Mouse (Mus musculus) heart, embryonic 10.5 days (tissue): Measurements from ENCODE around the gene Gm11027. TPM values are rescaled to one million over a fixed set of nuclear protein-coding genes. Genes with fewer than 3 reads are reported as not detected.
"Not testable (repeated sequence)": the region's sequence is repeated elsewhere in the genome, so short reads cannot be mapped to it uniquely, and the experiment has no call there.

Experiments
- DNase-seq: peaks from one replicate; pipeline ENCODE4 v3.0.0-alpha.2; 2017; ENCODE audit warnings: low spot score
- H3K27ac ChIP-seq: fragments of 300-500 bp; sonication (generic); 2 replicates; pipeline ENCODE4 v1.5.1; 2016; ENCODE audit warnings: mild to moderate bottlenecking
- H3K27me3 ChIP-seq: fragments of 300-500 bp; sonication (generic); 2 replicates; pipeline ENCODE4 v1.6.1; 2016; ENCODE audit warnings: mild to moderate bottlenecking; ENCODE audit not compliant: poor library complexity, insufficient read depth, severe bottlenecking
- H3K36me3 ChIP-seq: fragments of 300-500 bp; sonication (generic); 2 replicates; pipeline ENCODE4 v1.6.1; 2016; ENCODE audit warnings: mild to moderate bottlenecking, moderate library complexity
- H3K4me1 ChIP-seq: fragments of 300-500 bp; sonication (generic); 2 replicates; pipeline ENCODE4 v1.6.1; 2016; ENCODE audit warnings: mild to moderate bottlenecking
- H3K4me3 ChIP-seq: fragments of 300-500 bp; sonication (generic); 2 replicates; pipeline ENCODE4 v1.5.1; 2016; ENCODE audit warnings: mild to moderate bottlenecking, moderate library complexity
- H3K9me3 ChIP-seq: fragments of 300-500 bp; sonication (generic); 2 replicates; pipeline ENCODE4 v1.6.1; 2016; ENCODE audit warnings: mild to moderate bottlenecking, moderate library complexity
- WGBS: fragments of 180-500 bp; shearing (Covaris S2); methylation state at CpG from one replicate; pipeline ENCODE4 v1.1.7; 2016; 5-methylcytosine and 5-hydroxymethylcytosine counted together
- polyA plus RNA-seq: library from polyadenylated mRNA; unstranded; fragments of >200 nt; fragmentation: Nextera tagmentation; extraction: Ambion mirVana; gene quantifications from 2 replicates; pipeline ENCODE4 v1.2.1, GENCODE M21; 2016

Gm11027 gene
- not detected in 2 replicates for polyA plus RNA-seq

GRCm38 (mm10) chr12:116275086-116275485 is at the start of gene Gm11027:
Gm11027 (plus strand) TSS chr12:116275386.
- peaks cover 40% of the 10 kb centered on the region; the same call in 1 of the 2 replicates for H3K27me3 ChIP-seq
- 86% methylated on average over 2 of the region's 2 CpGs for WGBS
- H3K4me3 ChIP-seq, H3K4me1 ChIP-seq, DNase-seq, H3K27ac ChIP-seq, H3K36me3 ChIP-seq, H3K9me3 ChIP-seq: not testable (repeated sequence)

- 86% methylated on average over 10 of the region's 10 CpGs for WGBS
Observed at GRCm38 (mm10) chr12:116226289-116227057, 48.7 kb upstream of the Gm11027 start.

GRCm38 (mm10) chr12:116229451-116229850 is 45.7 kb upstream of the Gm11027 start:
- Histone ChIP-seq H3K9me3 (no peaks in the 10 kb centered on the region), H3K4me3 (no peak overlapping the region), H3K4me1 (no peaks in the 10 kb centered on the region), H3K27me3 (no peaks in the 10 kb centered on the region), H3K27ac (no peak overlapping the region), H3K36me3 (no peaks in the 10 kb centered on the region)
- 79% methylated on average over 3 of the region's 3 CpGs for whole genome bisulfite sequencing
- no peak for DNase-seq

More at GRCm38 (mm10) chr12:116226289-116227057, 48.7 kb upstream of the Gm11027 start:
- no peak overlapping the region for H3K27ac ChIP-seq
- no peak overlapping the region for H3K4me3 ChIP-seq
- DNase-seq, result no peak
- H3K4me1 ChIP-seq, result no peaks in the 10 kb centered on the region
- no peaks in the 10 kb centered on the region for H3K9me3 ChIP-seq
- H3K27me3 ChIP-seq, result no peaks in the 10 kb centered on the region
- no peaks in the 10 kb centered on the region for H3K36me3 ChIP-seq

- Histone ChIP-seq H3K9me3 (no peaks in the 10 kb centered on the region), H3K4me3 (no peak overlapping the region), H3K36me3 (no peaks in the 10 kb centered on the region), H3K4me1 (no peaks in the 10 kb centered on the region), H3K27me3 (no peaks in the 10 kb centered on the region), H3K27ac (no peak overlapping the region)
- no peak for DNase-seq
- 76% methylated on average over 12 of the region's 12 CpGs for WGBS
Observed at GRCm38 (mm10) chr12:116231612-116232011, 43.6 kb upstream of the Gm11027 start.

- no peaks in the 10 kb centered on the region for H3K4me1 ChIP-seq
- WGBS, result 72% methylated on average over 1 of the region's 1 CpGs
- H3K27me3 ChIP-seq, result no peaks in the 10 kb centered on the region
- no peaks in the 10 kb centered on the region for H3K9me3 ChIP-seq
- no peak for DNase-seq
- H3K27ac ChIP-seq, result no peak overlapping the region
- no peaks in the 10 kb centered on the region for H3K36me3 ChIP-seq
- no peak overlapping the region for H3K4me3 ChIP-seq
Observed at GRCm38 (mm10) chr12:116232061-116232460, 43.1 kb upstream of the Gm11027 start.

- no peak for DNase-seq
- Histone ChIP-seq H3K4me3 (no peak overlapping the region), H3K27me3 (no peaks in the 10 kb centered on the region), H3K27ac (no peak overlapping the region), H3K9me3 (no peaks in the 10 kb centered on the region), H3K36me3 (no peaks in the 10 kb centered on the region), H3K4me1 (no peaks in the 10 kb centered on the region)
- 69% methylated on average over 4 of the region's 4 CpGs for WGBS
Observed at GRCm38 (mm10) chr12:116235356-116235755, 39.8 kb upstream of the Gm11027 start.

GRCm38 (mm10) chr12:116236658-116237057 is 38.5 kb upstream of the Gm11027 start:
- no peak overlapping the region for H3K4me3 ChIP-seq
- no peaks in the 10 kb centered on the region for H3K36me3 ChIP-seq
- no peaks in the 10 kb centered on the region for H3K27me3 ChIP-seq
- no peak overlapping the region for H3K27ac ChIP-seq
- no peak for DNase-seq
- no peaks in the 10 kb centered on the region for H3K4me1 ChIP-seq
- 74% methylated on average over 3 of the region's 3 CpGs for WGBS
- no peaks in the 10 kb centered on the region for H3K9me3 ChIP-seq

GRCm38 (mm10) chr12:116238370-116238769 is 36.8 kb upstream of the Gm11027 start:
- H3K9me3 ChIP-seq, result no peaks in the 10 kb centered on the region
- DNase-seq, result no peak
- H3K36me3 ChIP-seq, result no peaks in the 10 kb centered on the region
- H3K4me1 ChIP-seq, result no peaks in the 10 kb centered on the region
- H3K27me3 ChIP-seq, result no peaks in the 10 kb centered on the region
- H3K4me3 ChIP-seq, result no peak overlapping the region
- no peak overlapping the region for H3K27ac ChIP-seq

- H3K36me3 ChIP-seq, result no peaks in the 10 kb centered on the region
- 76% methylated on average over 3 of the region's 3 CpGs for WGBS
- H3K4me3 ChIP-seq, result no peak overlapping the region
- H3K27me3 ChIP-seq, result no peaks in the 10 kb centered on the region
- H3K27ac ChIP-seq, result no peak overlapping the region
- no peaks in the 10 kb centered on the region for H3K4me1 ChIP-seq
- no peaks in the 10 kb centered on the region for H3K9me3 ChIP-seq
- no peak for DNase-seq
Observed at GRCm38 (mm10) chr12:116238803-116239202, 36.4 kb upstream of the Gm11027 start.

GRCm38 (mm10) chr12:116244601-116245000 is 30.6 kb upstream of the Gm11027 start:
- WGBS, result 69% methylated on average over 1 of the region's 1 CpGs
- no peak overlapping the region for H3K4me3 ChIP-seq
- no peaks in the 10 kb centered on the region for H3K27me3 ChIP-seq
- no peaks in the 10 kb centered on the region for H3K9me3 ChIP-seq
- H3K27ac ChIP-seq, result no peak overlapping the region
- DNase-seq, result no peak
- H3K4me1 ChIP-seq, result no peaks in the 10 kb centered on the region
- H3K36me3 ChIP-seq, result peaks cover 4% of the 10 kb centered on the region; the same call in 1 of the 2 replicates

GRCm38 (mm10) chr12:116254652-116255051 is 20.5 kb upstream of the Gm11027 start:
- WGBS, result 32% methylated on average over 8 of the region's 8 CpGs
- Histone ChIP-seq H3K36me3 (0 out of 2 replicates have a peak, but pooled peaks cover 3% of the 10 kb centered on the region), H3K9me3 (no peaks in the 10 kb centered on the region), H3K4me1 (no peaks in the 10 kb centered on the region), H3K27ac (no peak overlapping the region), H3K27me3 (peaks cover 7% of the 10 kb centered on the region; the same call in 1 of the 2 replicates), H3K4me3 (no peak overlapping the region)
- no peak for DNase-seq

- H3K27ac ChIP-seq, result no peak overlapping the region
- H3K4me1 ChIP-seq, result no peaks in the 10 kb centered on the region
- DNase-seq, result no peak
- no peaks in the 10 kb centered on the region for H3K9me3 ChIP-seq
- H3K36me3 ChIP-seq, result 0 out of 2 replicates have a peak, but pooled peaks cover 3% of the 10 kb centered on the region
- peaks cover 7% of the 10 kb centered on the region; the same call in 1 of the 2 replicates for H3K27me3 ChIP-seq
- H3K4me3 ChIP-seq, result no peak overlapping the region
- WGBS, result 80% methylated on average over 11 of the region's 11 CpGs
Observed at GRCm38 (mm10) chr12:116255636-116256035, 19.6 kb upstream of the Gm11027 start.

- H3K4me1 ChIP-seq, result peaks cover 6% of the 10 kb centered on the region; the same call in 1 of the 2 replicates
- H3K4me3 ChIP-seq, result no peak overlapping the region
- 78% methylated on average over 2 of the region's 2 CpGs for WGBS
- no peak for DNase-seq
- no peaks in the 10 kb centered on the region for H3K9me3 ChIP-seq
- H3K36me3 ChIP-seq, result 0 out of 2 replicates have a peak, but pooled peaks cover 3% of the 10 kb centered on the region
- H3K27ac ChIP-seq, result no peak overlapping the region
- H3K27me3 ChIP-seq, result peaks cover 11% of the 10 kb centered on the region; the same call in 1 of the 2 replicates
Observed at GRCm38 (mm10) chr12:116258321-116258720, 16.9 kb upstream of the Gm11027 start.
